Mouse (Mus musculus) heart, embryonic 12.5 days (tissue): Measurements from ENCODE around the gene Crygd. TPM values are rescaled to one million over a fixed set of nuclear protein-coding genes. Genes with fewer than 3 reads are reported as not detected.
A peak's percentile ranks its signal among the peaks of the same experiment; 100 is the strongest.
"Not testable (repeated sequence)": the region's sequence is repeated elsewhere in the genome, so short reads cannot be mapped to it uniquely, and the experiment has no call there.

Experiments used
- ATAC-seq: fragments of 200-750 bp; cut with Nextera tagmentation; 2 replicates; pipeline ENCODE4 v1.8.0; 2017; ENCODE audit warnings: moderate TSS enrichment, moderate library complexity; ENCODE audit not compliant: insufficient number of reproducible peaks, low FRiP score
- H3K27ac ChIP-seq: fragments of 300-500 bp; sonication (generic); 2 replicates; pipeline ENCODE4 v1.5.1; 2016; ENCODE audit warnings: mild to moderate bottlenecking, moderate library complexity; ENCODE audit not compliant: poor library complexity, severe bottlenecking
- H3K27me3 ChIP-seq: fragments of 300-500 bp; sonication (generic); replicated peaks from 2 replicates; pipeline ENCODE4 v1.6.1; 2016; ENCODE audit warnings: mild to moderate bottlenecking, moderate library complexity
- H3K36me3 ChIP-seq: fragments of 300-500 bp; sonication (generic); 2 replicates; pipeline ENCODE4 v1.6.1; 2016; ENCODE audit warnings: mild to moderate bottlenecking, moderate library complexity
- H3K4me1 ChIP-seq: fragments of 300-500 bp; sonication (generic); replicated peaks from 2 replicates; pipeline ENCODE4 v1.6.1; 2016; ENCODE audit warnings: mild to moderate bottlenecking
- H3K4me2 ChIP-seq: fragments of 300-500 bp; sonication (generic); 2 replicates; pipeline ENCODE4 v1.6.1; 2016; ENCODE audit warnings: mild to moderate bottlenecking, moderate library complexity
- H3K4me3 ChIP-seq: fragments of 300-500 bp; sonication (generic); 2 replicates; pipeline ENCODE4 v1.5.1; 2016; ENCODE audit warnings: mild to moderate bottlenecking
- H3K9ac ChIP-seq: fragments of 300-500 bp; sonication (generic); 2 replicates; pipeline ENCODE4 v1.6.1; 2016; ENCODE audit warnings: mild to moderate bottlenecking, moderate library complexity
- H3K9me3 ChIP-seq: fragments of 300-500 bp; sonication (generic); replicated peaks from 2 replicates; pipeline ENCODE4 v1.6.1; 2016; ENCODE audit warnings: mild to moderate bottlenecking, moderate library complexity
- WGBS: fragments of 180-500 bp; shearing (Covaris S2); methylation state at CpG from one replicate; pipeline ENCODE4 v1.1.7; 2016; 5-methylcytosine and 5-hydroxymethylcytosine counted together
- polyA plus RNA-seq: library from polyadenylated mRNA; unstranded; fragments of >200 nt; fragmentation: Nextera tagmentation; extraction: Ambion mirVana; gene quantifications from 2 replicates; pipeline ENCODE4 v1.2.1, GENCODE M21; 2016

Gene Crygd
- polyA plus RNA-seq, 1 experiment from 2014 or later, result not detected

GRCm38 (mm10) chr1:65088567-65089356 is 25.5 kb upstream of the Crygd start:
- Histone ChIP-seq H3K9ac (no peak overlapping the region), H3K9me3 (no peaks in the 10 kb centered on the region), H3K27ac (no peak overlapping the region), H3K27me3 (no peaks in the 10 kb centered on the region), H3K4me3 (no peak overlapping the region), H3K36me3 (no peaks in the 10 kb centered on the region), H3K4me2 (no peak overlapping the region), H3K4me1 (no peaks in the 10 kb centered on the region)
- no peak for ATAC-seq
- WGBS, result 60% methylated on average over 6 of the region's 6 CpGs

- Histone ChIP-seq H3K4me1 (0 out of 2 replicates have a peak, but pooled peaks cover 3% of the 10 kb centered on the region), H3K9me3 (no peaks in the 10 kb centered on the region), H3K36me3 (no peaks in the 10 kb centered on the region), H3K9ac (no peak within 1 kb of the TSS), H3K27me3 (no peaks in the 10 kb centered on the region), H3K4me2 (0 out of 2 replicates have a peak within 1 kb of the TSS, but pooled peaks have one; percentile 13), H3K4me3 (no peak within 1 kb of the TSS), H3K27ac (no peak within 1 kb of the TSS)
- no peak for ATAC-seq
- WGBS, result 42% methylated on average over 7 of the region's 7 CpGs
Observed at GRCm38 (mm10) chr1:65082188-65082587, 18.9 kb upstream of the Crygd start, which contains the start of gene Crygb. Gene Crygb (minus strand): TSS chr1:65082288.

GRCm38 (mm10) chr1:65075607-65076006 is 12.4 kb upstream of the Crygd start:
- Histone ChIP-seq H3K36me3 (no peaks in the 10 kb centered on the region), H3K4me3 (no peak overlapping the region), H3K4me1 (0 out of 2 replicates have a peak, but pooled peaks cover 3% of the 10 kb centered on the region), H3K27ac (no peak overlapping the region), H3K9me3 (no peaks in the 10 kb centered on the region), H3K4me2 (no peak overlapping the region), H3K9ac (no peak overlapping the region), H3K27me3 (no peaks in the 10 kb centered on the region)
- 18% methylated on average over 5 of the region's 5 CpGs for WGBS
- no peak for ATAC-seq

- Histone ChIP-seq H3K27ac (no peak within 1 kb of the TSS), H3K9me3 (no peaks in the 10 kb centered on the region), H3K4me3 (no peak within 1 kb of the TSS), H3K4me1 (no peaks in the 10 kb centered on the region), H3K27me3 (no peaks in the 10 kb centered on the region), H3K4me2 (no peak within 1 kb of the TSS), H3K9ac (no peak within 1 kb of the TSS), H3K36me3 (no peaks in the 10 kb centered on the region)
- no peak for ATAC-seq
- WGBS, result 63% methylated on average over 6 of the region's 6 CpGs
Observed at GRCm38 (mm10) chr1:65073589-65073988, 10.3 kb upstream of the Crygd start, which contains the start of gene Crygc. Gene Crygc (minus strand): TSS chr1:65073689.

GRCm38 (mm10) chr1:65067842-65068241 is 4.6 kb upstream of the Crygd start:
- no peaks in the 10 kb centered on the region for H3K27me3 ChIP-seq
- no peak overlapping the region for H3K27ac ChIP-seq
- ATAC-seq, result no peak
- H3K9ac ChIP-seq, result no peak overlapping the region
- H3K4me3 ChIP-seq, result no peak overlapping the region
- H3K36me3 ChIP-seq, result no peaks in the 10 kb centered on the region
- no peak overlapping the region for H3K4me2 ChIP-seq
- H3K4me1 ChIP-seq, result no peaks in the 10 kb centered on the region
- H3K9me3 ChIP-seq, result peaks cover 4% of the 10 kb centered on the region; the same call in 1 of the 2 replicates

- Histone ChIP-seq H3K36me3 (no peaks in the 10 kb centered on the region), H3K4me1 (no peaks in the 10 kb centered on the region), H3K27me3 (no peaks in the 10 kb centered on the region), H3K9ac (no peak overlapping the region), H3K4me2 (no peak overlapping the region), H3K4me3 (no peak overlapping the region), H3K27ac (no peak overlapping the region), H3K9me3 (peaks cover 4% of the 10 kb centered on the region; the same call in 1 of the 2 replicates)
- WGBS, result 85% methylated on average over 15 of the region's 15 CpGs
- no peak for ATAC-seq
Observed at GRCm38 (mm10) chr1:65064201-65064600, 949 bp upstream of the Crygd start.

- no peak overlapping the region for H3K4me2 ChIP-seq
- H3K9ac ChIP-seq, result no peak overlapping the region
- no peak overlapping the region for H3K27ac ChIP-seq
- 15% methylated on average over 2 of the region's 2 CpGs for WGBS
- peaks cover 6% of the 10 kb centered on the region for H3K4me1 ChIP-seq
- no peaks in the 10 kb centered on the region for H3K9me3 ChIP-seq
- H3K27me3 ChIP-seq, result no peaks in the 10 kb centered on the region
- no peak for ATAC-seq
- H3K36me3 ChIP-seq, result no peaks in the 10 kb centered on the region
- H3K4me3 ChIP-seq, result no peak overlapping the region
Observed at GRCm38 (mm10) chr1:65052140-65052539, 11.1 kb downstream of the Crygd start.

- no peaks in the 10 kb centered on the region for H3K36me3 ChIP-seq
- WGBS, result 66% methylated on average over 7 of the region's 7 CpGs
- ATAC-seq, result no peak
- H3K27ac ChIP-seq, result no peak overlapping the region
- no peaks in the 10 kb centered on the region for H3K27me3 ChIP-seq
- H3K4me2 ChIP-seq, result no peak overlapping the region
- peaks cover 6% of the 10 kb centered on the region for H3K4me1 ChIP-seq
- H3K9me3 ChIP-seq, result no peaks in the 10 kb centered on the region
- H3K9ac ChIP-seq, result no peak overlapping the region
- no peak overlapping the region for H3K4me3 ChIP-seq
Observed at GRCm38 (mm10) chr1:65051696-65052095, 11.6 kb downstream of the Crygd start.

GRCm38 (mm10) chr1:65050952-65051351 is 12.3 kb downstream of the Crygd start, which contains the start of gene Cryge:
Gene Cryge (minus strand): TSS chr1:65051149.
- WGBS, result 79% methylated on average over 12 of the region's 12 CpGs
- H3K27ac ChIP-seq, H3K27me3 ChIP-seq, H3K4me2 ChIP-seq, H3K36me3 ChIP-seq, H3K4me1 ChIP-seq, ATAC-seq, H3K9me3 ChIP-seq, H3K9ac ChIP-seq, H3K4me3 ChIP-seq: not testable (repeated sequence)

- no peak for ATAC-seq
- Histone ChIP-seq H3K9ac (no peak overlapping the region), H3K27ac (no peak overlapping the region), H3K4me2 (no peak overlapping the region), H3K27me3 (0 out of 2 replicates have a peak, but pooled peaks cover 3% of the 10 kb centered on the region), H3K9me3 (no peaks in the 10 kb centered on the region), H3K36me3 (no peaks in the 10 kb centered on the region), H3K4me3 (no peak overlapping the region), H3K4me1 (peaks cover 6% of the 10 kb centered on the region)
- WGBS, result 60% methylated on average over 12 of the region's 12 CpGs
Observed at GRCm38 (mm10) chr1:65048781-65049180, 14.5 kb downstream of the Crygd start.

GRCm38 (mm10) chr1:65046401-65047109 is 16.7 kb downstream of the Crygd start:
- Histone ChIP-seq H3K27ac (no peak overlapping the region), H3K4me3 (no peak overlapping the region), H3K27me3 (0 out of 2 replicates have a peak, but pooled peaks cover 3% of the 10 kb centered on the region), H3K4me1 (no peaks in the 10 kb centered on the region), H3K9me3 (no peaks in the 10 kb centered on the region), H3K36me3 (no peaks in the 10 kb centered on the region), H3K9ac (no peak overlapping the region), H3K4me2 (peak overlapping the region; percentile 43)
- WGBS, result 37% methylated on average over 8 of the region's 8 CpGs
- no peak for ATAC-seq
